Comparison of ENCODE assay signal across 21 mouse cellular contexts in genomic region chr2:72600723-72601122, GRCm38 (mm10).
DNase-seq lines count a peak whose midpoint lies in the region; ATAC-seq lines count a peak whose summit lies in the region.
"Had no signal": no experiment of that assay in that cellular context is flagged by ENCODE, and none has a peak within 500 bp of the region (broad histone marks: within the 10 kb centered on the region; RNA-seq: fewer than 3 reads in every experiment).

No protein-coding gene starts in this region.

- no peaks in the 10 kb centered on the region for H3K9me3 ChIP-seq in forebrain, embryonic 16.5 days (ENCODE audit: control insufficient read depth, low read length)
- no peaks in the 10 kb centered on the region for H3K9me3 ChIP-seq in forebrain, embryonic 12.5 days
- H3K9me3 ChIP-seq: embryonic facial prominence, embryonic 12.5 days; intestine, embryonic 15.5 days; stomach, embryonic 15.5 days had no signal

- no peak overlapping the region for H3K9ac ChIP-seq in forebrain, embryonic 16.5 days (replicated peaks; ENCODE audit: low read depth, low read length)
- no peak overlapping the region for H3K9ac ChIP-seq in forebrain, embryonic 12.5 days
- H3K9ac ChIP-seq: embryonic facial prominence, embryonic 12.5 days; intestine, embryonic 15.5 days; stomach, embryonic 15.5 days had no signal

- no peaks in the 10 kb centered on the region for H3K36me3 ChIP-seq in forebrain, embryonic 16.5 days (ENCODE audit: control insufficient read depth, insufficient read depth)
- no peaks in the 10 kb centered on the region for H3K36me3 ChIP-seq in forebrain, embryonic 12.5 days (replicated peaks)
- H3K36me3 ChIP-seq: embryonic facial prominence, embryonic 12.5 days; intestine, embryonic 15.5 days; stomach, embryonic 15.5 days had no signal

- no peak overlapping the region for H3K27ac ChIP-seq in forebrain, embryonic 16.5 days (ENCODE audit: low read length)
- H3K27ac ChIP-seq in forebrain, embryonic 12.5 days = no peak overlapping the region
- H3K27ac ChIP-seq: embryonic facial prominence, embryonic 12.5 days; intestine, embryonic 15.5 days; layer of hippocampus, adult 2 months; macrophage; stomach, embryonic 15.5 days had no signal

- DNase-seq in heart, adult 9 months (ENCODE audit: low spot score in 2 of 2) = peak; percentile 23 to 55
- DNase-seq in heart, postnatal 14 days = no peak
- DNase-seq in NIH3T3 (ENCODE audit: low read depth) = peak; percentile 5
- peak; percentile 31 for DNase-seq in gastrocnemius, postnatal 25 days
- DNase-seq in cerebellum, postnatal 4 days (ENCODE audit: low spot score in 2 of 2) = no peak
- DNase-seq: adrenal gland, adult 8-10 months; cerebellum, adult 18-20 months; cerebellum, postnatal 14 days; kidney, adult 9 months; kidney, postnatal 25 days; thymus, adult 18-20 months; thymus, postnatal 4 days had no signal

- intact Hi-C loops in heart, postnatal 14 days (cut with DNase I) = no loop called here

- peaks cover 13% of the 10 kb centered on the region for H3K4me1 ChIP-seq in forebrain, embryonic 16.5 days (replicated peaks; ENCODE audit: control insufficient read depth, insufficient read depth, low read length)
- peaks cover 22% of the 10 kb centered on the region for H3K4me1 ChIP-seq in forebrain, embryonic 12.5 days
- H3K4me1 ChIP-seq: embryonic facial prominence, embryonic 12.5 days; intestine, embryonic 15.5 days; stomach, embryonic 15.5 days had no signal

- H3K4me2 ChIP-seq in forebrain, embryonic 16.5 days (ENCODE audit: low read length) = no peak overlapping the region
- H3K4me2 ChIP-seq in forebrain, embryonic 12.5 days = no peak overlapping the region
- H3K4me2 ChIP-seq: embryonic facial prominence, embryonic 12.5 days; intestine, embryonic 15.5 days; stomach, embryonic 15.5 days had no signal

- no peaks in the 10 kb centered on the region for H3K27me3 ChIP-seq in forebrain, embryonic 16.5 days (replicated peaks; ENCODE audit: control insufficient read depth, insufficient read depth, low read length)
- peaks cover 12% of the 10 kb centered on the region for H3K27me3 ChIP-seq in forebrain, embryonic 12.5 days
- H3K27me3 ChIP-seq: embryonic facial prominence, embryonic 12.5 days; intestine, embryonic 15.5 days; stomach, embryonic 15.5 days had no signal

- ATAC-seq in forebrain, embryonic 16.5 days = peak; percentile 47; the same call in 1 of the 2 replicates
- ATAC-seq in forebrain, embryonic 12.5 days (ENCODE audit: low FRiP score) = no peak
- ATAC-seq: hindbrain, embryonic 16.5 days; intestine, embryonic 15.5 days; lung, postnatal 0 days had no signal

- H3K4me3 ChIP-seq in forebrain, embryonic 16.5 days (replicated peaks; ENCODE audit: low read length) = no peak overlapping the region
- no peak overlapping the region for H3K4me3 ChIP-seq in forebrain, embryonic 12.5 days (replicated peaks)
- H3K4me3 ChIP-seq: embryonic facial prominence, embryonic 12.5 days; intestine, embryonic 15.5 days; layer of hippocampus, adult 2 months; stomach, embryonic 15.5 days had no signal

Comparison
In these comparisons a context has a peak if more than half of its experiments do, and no peak if none do; other contexts are left out.
1. DNase-seq: peak in heart, adult 9 months (2 of 2), NIH3T3 (single experiment) and gastrocnemius, postnatal 25 days (single experiment); none in heart, postnatal 14 days (0 of 2) and cerebellum, postnatal 4 days (0 of 2).